Mouse (Mus musculus) heart, adult 2 months (tissue): ENCODE results near the gene Olfr706. TPM values are rescaled to one million over a fixed set of nuclear protein-coding genes. Genes with fewer than 3 reads are reported as not detected.

Experiments
- DNase-seq, 2 experiments: peaks; one replicate each; pipeline ENCODE4 v3.0.0; 2021
- H3K27ac ChIP-seq: fragments of 200-600 bp; 2 replicates; pipeline ENCODE4 v1.8.1; 2022
- H3K27me3 ChIP-seq: fragments of 200-500 bp; 2 replicates; pipeline ENCODE4 v1.6.1; 2012; ENCODE audit warnings: mild to moderate bottlenecking, low read length, inconsistent platforms, mixed read lengths; ENCODE audit not compliant: control insufficient read depth, insufficient read depth
- H3K36me3 ChIP-seq: fragments of 200-500 bp; 2 replicates; pipeline ENCODE4 v1.6.1; 2012; ENCODE audit warnings: low read length, inconsistent platforms; ENCODE audit not compliant: control insufficient read depth, insufficient read depth
- H3K4me1 ChIP-seq: fragments of 200-500 bp; 2 replicates; pipeline ENCODE4 v1.6.1; 2011; ENCODE audit warnings: low read length; ENCODE audit not compliant: control insufficient read depth, insufficient read depth
- H3K4me3 ChIP-seq: fragments of 200-600 bp; 2 replicates; pipeline ENCODE4 v1.8.1; 2022
- H3K79me2 ChIP-seq: fragments of 200-500 bp; replicated peaks from 2 replicates; pipeline ENCODE4 v1.6.1; 2012; ENCODE audit warnings: mild to moderate bottlenecking, inconsistent platforms, low read length, moderate library complexity, mixed read lengths; ENCODE audit not compliant: control insufficient read depth, insufficient read depth
- H3K9ac ChIP-seq: fragments of 200-500 bp; 2 replicates; pipeline ENCODE4 v1.6.1; 2012; ENCODE audit warnings: low read depth, mild to moderate bottlenecking, control low read depth, inconsistent platforms, low read length, mixed read lengths
- CTCF ChIP-seq: fragments of 200-600 bp; IDR thresholded peaks from 2 replicates; pipeline ENCODE4 v1.8.1; 2022; ENCODE audit warnings: antibody characterized with exemption, mild to moderate bottlenecking, moderate library complexity
- EP300 ChIP-seq: fragments of 200-500 bp; IDR thresholded peaks from 2 replicates; pipeline ENCODE4 v1.6.1; 2011; ENCODE audit warnings: low read depth, low read length, control low read depth; ENCODE audit not compliant: insufficient read depth
- POLR2A ChIP-seq: fragments of 200-500 bp; IDR thresholded peaks from 2 replicates; pipeline ENCODE4 v1.6.1; 2011; ENCODE audit warnings: mild to moderate bottlenecking, low read depth, low read length, control low read depth; ENCODE audit not compliant: insufficient read depth
- WGBS: fragments of 180-500 bp; shearing (Covaris S2); methylation state at CpG from one replicate; pipeline ENCODE4 v1.1.7; 2018; 5-methylcytosine and 5-hydroxymethylcytosine counted together
- intact Hi-C: fragments of 180-260 bp; cut with DNase I; formaldehyde crosslinking; loops from one replicate; pipeline ENCODE4 v1.15.1; 2025
- polyA plus RNA-seq: library from polyadenylated mRNA; depleted of rRNA; stranded (reverse); fragments of >200 nt; gene quantifications from 2 replicates; pipeline ENCODE4 v1.2.3, GENCODE M21; 2012; rRNA removed
- total RNA-seq, 2 experiments: library from RNA; stranded (reverse); gene quantifications; 2 replicates each; pipeline ENCODE4 v1.2.3; 2021

Olfr706 gene
- total and polyA plus RNA-seq, 3 experiments: not detected

GRCm38 (mm10) chr7:106843060-106843459 lies 44.9 kb downstream of the Olfr706 start, which contains the start of gene Olfr703:
Gene Olfr703 (plus strand): TSS chr7:106843360.
- no peaks in the 10 kb centered on the region for H3K27me3 ChIP-seq
- no peak within 1 kb of the TSS for H3K27ac ChIP-seq
- no peak within 1 kb of the TSS for H3K4me3 ChIP-seq
- DNase-seq: no peak
- WGBS: 48% methylated on average over 2 of the region's 2 CpGs
- TF ChIP-seq EP300 (no peak), CTCF (no peak), POLR2A (no peak)
- H3K79me2 ChIP-seq: no peaks in the 10 kb centered on the region
- no peaks in the 10 kb centered on the region for H3K36me3 ChIP-seq
- intact Hi-C loops: no loop called here
- no peak within 1 kb of the TSS for H3K9ac ChIP-seq
- H3K4me1 ChIP-seq: no peaks in the 10 kb centered on the region

GRCm38 (mm10) chr7:106833793-106834192 lies 54.2 kb downstream of the Olfr706 start, which contains the start of gene Olfr702:
Gene Olfr702 (minus strand): TSS chr7:106833893.
- no peaks in the 10 kb centered on the region for H3K4me1 ChIP-seq
- intact Hi-C loops: no loop called here
- H3K36me3 ChIP-seq: no peaks in the 10 kb centered on the region
- no peak within 1 kb of the TSS for H3K27ac ChIP-seq
- no peaks in the 10 kb centered on the region for H3K79me2 ChIP-seq
- no peak for DNase-seq
- no peak within 1 kb of the TSS for H3K9ac ChIP-seq
- H3K4me3 ChIP-seq: no peak within 1 kb of the TSS
- TF ChIP-seq EP300 (no peak), POLR2A (no peak), CTCF (no peak)
- H3K27me3 ChIP-seq: no peaks in the 10 kb centered on the region

Other genes starting within 250 kb of the Olfr706 start
- not detected for gene Olfr693, start 207.6 kb downstream of the Olfr706 start, total RNA-seq
- gene Olfr693, start 207.6 kb downstream of the Olfr706 start, polyA plus RNA-seq: not detected in 2 replicates
- gene Olfr694, start 196.3 kb downstream of the Olfr706 start, total RNA-seq: not detected
- not detected in 2 replicates for gene Olfr694, start 196.3 kb downstream of the Olfr706 start, polyA plus RNA-seq
- gene Olfr695, start 171.8 kb downstream of the Olfr706 start, total RNA-seq: not detected
- gene Olfr695, start 171.8 kb downstream of the Olfr706 start, polyA plus RNA-seq: not detected in 2 replicates
- not detected for gene Olfr697, start 145.7 kb downstream of the Olfr706 start, total RNA-seq
- not detected in 2 replicates for gene Olfr697, start 145.7 kb downstream of the Olfr706 start, polyA plus RNA-seq
- gene Olfr698, start 132.8 kb downstream of the Olfr706 start, total RNA-seq: not detected
- not detected in 2 replicates for gene Olfr698, start 132.8 kb downstream of the Olfr706 start, polyA plus RNA-seq
- gene Olfr699, start 95.0 kb downstream of the Olfr706 start, total RNA-seq: not detected
- not detected in 2 replicates for gene Olfr699, start 95.0 kb downstream of the Olfr706 start, polyA plus RNA-seq
- not detected for gene Olfr700, start 79.3 kb downstream of the Olfr706 start, total RNA-seq
- not detected in 2 replicates for gene Olfr700, start 79.3 kb downstream of the Olfr706 start, polyA plus RNA-seq
- not detected for gene Olfr701, start 74.0 kb downstream of the Olfr706 start, total RNA-seq
- gene Olfr701, start 74.0 kb downstream of the Olfr706 start, polyA plus RNA-seq: not detected in 2 replicates
- not detected for gene Olfr702, start 54.3 kb downstream of the Olfr706 start, total RNA-seq
- gene Olfr702, start 54.3 kb downstream of the Olfr706 start, polyA plus RNA-seq: not detected in 2 replicates
- gene Olfr703, start 44.8 kb downstream of the Olfr706 start, total RNA-seq: not detected
- gene Olfr703, start 44.8 kb downstream of the Olfr706 start, polyA plus RNA-seq: not detected in 2 replicates
- gene Olfr704, start 25.0 kb downstream of the Olfr706 start, total RNA-seq: not detected
- not detected in 2 replicates for gene Olfr704, start 25.0 kb downstream of the Olfr706 start, polyA plus RNA-seq
- not detected for gene Olfr705, start 11.3 kb downstream of the Olfr706 start, total RNA-seq
- not detected in 2 replicates for gene Olfr705, start 11.3 kb downstream of the Olfr706 start, polyA plus RNA-seq
- gene Olfr707, start 13.1 kb upstream of the Olfr706 start, total RNA-seq: not detected
- not detected in 2 replicates for gene Olfr707, start 13.1 kb upstream of the Olfr706 start, polyA plus RNA-seq
- not detected for gene Olfr1532-ps1, start 19.8 kb upstream of the Olfr706 start, total RNA-seq
- not detected in 2 replicates for gene Olfr1532-ps1, start 19.8 kb upstream of the Olfr706 start, polyA plus RNA-seq
- gene Olfr709-ps1, start 44.1 kb upstream of the Olfr706 start, total RNA-seq: not detected
- gene Olfr709-ps1, start 44.1 kb upstream of the Olfr706 start, polyA plus RNA-seq: not detected in 2 replicates
- gene Olfr710, start 60.1 kb upstream of the Olfr706 start, total RNA-seq: not detected
- gene Olfr710, start 60.1 kb upstream of the Olfr706 start, polyA plus RNA-seq: not detected in 2 replicates
- gene Olfr6, start 75.8 kb upstream of the Olfr706 start, total RNA-seq: not detected
- not detected in 2 replicates for gene Olfr6, start 75.8 kb upstream of the Olfr706 start, polyA plus RNA-seq
- not detected for gene Olfr711, start 87.3 kb upstream of the Olfr706 start, total RNA-seq
- gene Olfr711, start 87.3 kb upstream of the Olfr706 start, polyA plus RNA-seq: not detected in 2 replicates
- gene Olfr2, start 117.9 kb upstream of the Olfr706 start, total RNA-seq: not detected
- not detected in 2 replicates for gene Olfr2, start 117.9 kb upstream of the Olfr706 start, polyA plus RNA-seq
- gene Olfr713, start 143.0 kb upstream of the Olfr706 start, total RNA-seq: not detected
- not detected in 2 replicates for gene Olfr713, start 143.0 kb upstream of the Olfr706 start, polyA plus RNA-seq
- not detected for gene Olfr714, start 182.8 kb upstream of the Olfr706 start, total RNA-seq
- gene Olfr714, start 182.8 kb upstream of the Olfr706 start, polyA plus RNA-seq: not detected in 2 replicates
- not detected for gene Olfr17, start 205.1 kb upstream of the Olfr706 start, total RNA-seq
- not detected in 2 replicates for gene Olfr17, start 205.1 kb upstream of the Olfr706 start, polyA plus RNA-seq
- gene Olfr715b, start 222.2 kb upstream of the Olfr706 start, total RNA-seq: not detected
- not detected in 2 replicates for gene Olfr715b, start 222.2 kb upstream of the Olfr706 start, polyA plus RNA-seq
- gene Olfr715, start 242.9 kb upstream of the Olfr706 start, total RNA-seq: not detected
- gene Olfr715, start 242.9 kb upstream of the Olfr706 start, polyA plus RNA-seq: not detected in 2 replicates